Mouse (Mus musculus): ENCODE measurements at regions not wholly inside any gene's neighbourhood (a gene's known extent, or its start where the extent isn't known, plus 50 kb on each side); places are given as distances from the start of the nearest gene placed in this dataset.
"Not testable (repeated sequence)": the region's sequence is repeated elsewhere in the genome, so short reads cannot be mapped to it uniquely, and the experiment has no call there.

DNA sequence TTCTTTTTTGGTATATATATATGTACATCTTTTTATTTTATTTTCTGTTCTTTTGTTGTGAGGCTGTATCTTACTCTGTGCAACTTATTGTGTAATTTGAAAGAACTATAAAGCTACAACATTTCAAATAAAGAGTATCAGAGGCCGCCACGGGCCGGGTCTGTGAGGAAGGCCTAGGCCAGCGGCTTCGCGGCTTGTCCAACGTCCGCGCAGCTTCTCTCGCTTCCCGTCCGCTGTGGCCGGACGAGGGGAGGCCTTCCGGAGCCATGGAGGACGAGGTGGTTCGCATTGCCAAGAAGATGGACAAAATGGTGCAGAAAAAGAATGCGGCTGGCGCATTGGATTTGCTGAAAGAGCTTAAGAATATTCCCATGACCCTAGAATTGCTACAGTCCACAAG lies 167.4 kb downstream of the Kif21a start:
- H3K27me3 ChIP-seq; H3K4me3 ChIP-seq; H3K9me3 ChIP-seq; H3K9ac ChIP-seq; H3K4me2 ChIP-seq; H3K36me3 ChIP-seq; ATAC-seq (ENCODE audit: low read depth); H3K27ac ChIP-seq (replicated peaks); H3K4me1 ChIP-seq (replicated peaks): not testable (repeated sequence)
- WGBS = 94% methylated on average over 19 of the region's 19 CpGs

DNA sequence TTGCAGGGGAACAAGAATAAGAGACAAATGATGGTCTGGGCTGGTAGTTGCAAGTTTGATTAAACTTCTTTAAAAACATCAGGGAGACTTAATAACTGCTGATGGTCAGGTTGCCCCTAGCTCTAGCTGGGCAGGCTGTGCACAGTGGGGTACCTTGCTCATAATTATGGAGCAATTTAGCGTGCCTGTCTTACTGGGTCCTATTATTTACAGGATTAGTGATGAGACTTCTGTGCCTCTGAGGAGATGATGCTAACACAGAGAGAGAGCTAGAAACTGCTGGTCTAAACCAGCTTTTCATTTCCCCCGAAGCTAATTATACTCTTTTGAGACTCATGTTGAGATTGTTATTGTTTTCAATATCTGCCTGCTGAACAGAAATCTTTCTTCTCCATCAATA lies 180.3 kb downstream of the Kif21a start:
- H3K9me3 ChIP-seq = no peaks in the 10 kb centered on the region
- no peak overlapping the region for H3K9ac ChIP-seq
- H3K27me3 ChIP-seq = no peaks in the 10 kb centered on the region
- no peak overlapping the region for H3K4me2 ChIP-seq
- no peaks in the 10 kb centered on the region for H3K36me3 ChIP-seq
- H3K4me3 ChIP-seq = no peak overlapping the region
- no peaks in the 10 kb centered on the region for H3K4me1 ChIP-seq (replicated peaks)
- 48% methylated on average over 2 of the region's 2 CpGs for WGBS
- H3K27ac ChIP-seq (replicated peaks) = no peak overlapping the region
- 0 out of 2 replicates have a peak, but pooled peaks have one; percentile 78 for ATAC-seq (ENCODE audit: low read depth)

DNA sequence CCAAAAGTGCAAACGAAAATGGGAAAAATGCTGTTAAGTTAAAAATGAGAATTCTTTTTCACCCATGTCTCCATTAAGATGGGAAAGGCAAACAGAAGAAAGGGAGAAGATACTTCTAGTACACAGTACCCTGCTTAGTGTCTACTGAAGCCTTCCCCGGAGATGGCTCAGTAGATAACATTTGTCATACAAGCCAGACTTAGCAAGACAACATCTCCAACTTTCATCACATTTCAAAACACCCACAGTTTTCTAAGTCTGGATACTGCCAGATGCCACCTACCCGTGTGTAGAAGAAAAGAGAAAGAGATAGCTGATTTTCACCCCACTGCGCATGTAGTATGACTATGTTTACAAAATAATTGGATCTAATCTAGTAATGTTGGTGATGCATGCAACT lies 174.5 kb upstream of the Cpne8 start:
- WGBS = 91% methylated on average over 1 of the region's 4 CpGs
- H3K27me3 ChIP-seq; H3K27ac ChIP-seq (replicated peaks); H3K9me3 ChIP-seq; H3K36me3 ChIP-seq; H3K4me3 ChIP-seq; H3K4me2 ChIP-seq; H3K9ac ChIP-seq; ATAC-seq (ENCODE audit: low read depth); H3K4me1 ChIP-seq (replicated peaks): not testable (repeated sequence)

DNA sequence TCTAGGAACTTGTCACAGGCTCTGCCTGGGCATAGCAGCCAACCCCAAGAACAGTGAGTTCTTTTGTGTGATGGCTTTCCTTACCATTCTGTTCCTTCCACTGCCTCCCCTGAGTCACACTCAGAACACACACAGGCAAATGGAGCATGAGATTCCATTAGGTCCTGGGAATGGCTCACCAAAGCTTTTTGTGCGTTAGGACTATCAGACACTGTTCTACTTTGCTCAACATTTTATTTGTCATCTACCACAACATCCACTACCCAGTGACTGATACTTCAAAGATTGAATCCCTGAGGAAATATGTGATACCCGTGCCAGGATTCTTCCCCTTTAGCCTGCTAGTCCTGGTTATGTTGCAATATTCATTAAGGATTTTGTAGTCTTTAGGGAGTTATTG lies 172.8 kb upstream of the Cpne8 start:
- no peaks in the 10 kb centered on the region for H3K4me1 ChIP-seq (replicated peaks)
- no peak overlapping the region for H3K4me3 ChIP-seq
- H3K4me2 ChIP-seq = no peak overlapping the region
- H3K9me3 ChIP-seq = no peaks in the 10 kb centered on the region
- no peaks in the 10 kb centered on the region for H3K27me3 ChIP-seq
- H3K27ac ChIP-seq (replicated peaks) = no peak overlapping the region
- WGBS = 88% methylated on average over 2 of the region's 2 CpGs
- no peaks in the 10 kb centered on the region for H3K36me3 ChIP-seq
- H3K9ac ChIP-seq = no peak overlapping the region
- ATAC-seq (ENCODE audit: low read depth) = no peak

DNA sequence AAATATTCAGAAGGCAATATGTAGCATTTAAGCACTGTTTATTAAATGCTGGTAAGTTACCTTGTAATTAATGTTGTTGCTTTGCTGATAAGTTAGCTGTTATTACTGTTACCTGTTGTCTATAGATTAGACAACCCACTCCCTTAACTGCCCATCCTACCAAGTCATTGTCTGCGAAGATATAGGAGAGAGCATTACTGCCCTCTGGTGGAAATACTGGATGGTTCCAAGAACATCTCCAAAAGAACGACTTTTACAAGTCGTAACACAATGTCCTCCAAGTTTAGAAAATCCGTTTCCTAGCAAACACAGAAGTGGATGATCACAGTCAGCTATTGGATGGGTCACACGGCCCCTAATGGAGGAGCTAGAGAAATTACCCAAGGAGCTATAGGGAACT lies 162.2 kb upstream of the Cpne8 start:
- Histone ChIP-seq H3K9ac (no peak overlapping the region), H3K27me3 (no peaks in the 10 kb centered on the region), H3K4me3 (no peak overlapping the region), H3K4me1 (replicated peaks) (no peaks in the 10 kb centered on the region), H3K36me3 (no peaks in the 10 kb centered on the region), H3K27ac (replicated peaks) (no peak overlapping the region), H3K9me3 (no peaks in the 10 kb centered on the region), H3K4me2 (no peak overlapping the region)
- ATAC-seq (ENCODE audit: low read depth) = no peak
- WGBS = 22% methylated on average over 5 of the region's 5 CpGs

DNA sequence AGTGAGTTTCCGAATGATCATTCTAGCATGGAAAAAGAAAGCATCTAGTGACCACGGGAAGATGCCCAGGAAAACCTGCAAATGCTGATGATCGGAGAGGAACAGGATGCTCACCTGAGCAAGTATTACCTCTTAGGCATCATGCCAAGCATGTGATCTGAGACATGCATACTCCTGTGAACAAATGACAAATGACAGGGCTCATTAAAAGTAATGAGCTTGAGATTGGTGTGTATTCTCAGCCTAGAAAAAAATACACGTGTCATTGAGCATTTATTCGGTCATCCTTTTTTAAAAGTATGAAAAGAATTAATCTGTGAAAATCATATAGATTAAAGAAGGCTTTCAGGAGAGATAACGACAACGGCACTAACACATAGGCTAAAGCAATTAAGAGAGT lies 156.4 kb upstream of the Cpne8 start:
- no peaks in the 10 kb centered on the region for H3K27me3 ChIP-seq
- H3K9me3 ChIP-seq = no peaks in the 10 kb centered on the region
- WGBS = 77% methylated on average over 7 of the region's 7 CpGs
- ATAC-seq (ENCODE audit: low read depth) = no peak
- H3K27ac ChIP-seq (replicated peaks) = no peak overlapping the region
- no peak overlapping the region for H3K4me3 ChIP-seq
- H3K36me3 ChIP-seq = no peaks in the 10 kb centered on the region
- H3K4me2 ChIP-seq = no peak overlapping the region
- no peaks in the 10 kb centered on the region for H3K4me1 ChIP-seq (replicated peaks)
- H3K9ac ChIP-seq = no peak overlapping the region

DNA sequence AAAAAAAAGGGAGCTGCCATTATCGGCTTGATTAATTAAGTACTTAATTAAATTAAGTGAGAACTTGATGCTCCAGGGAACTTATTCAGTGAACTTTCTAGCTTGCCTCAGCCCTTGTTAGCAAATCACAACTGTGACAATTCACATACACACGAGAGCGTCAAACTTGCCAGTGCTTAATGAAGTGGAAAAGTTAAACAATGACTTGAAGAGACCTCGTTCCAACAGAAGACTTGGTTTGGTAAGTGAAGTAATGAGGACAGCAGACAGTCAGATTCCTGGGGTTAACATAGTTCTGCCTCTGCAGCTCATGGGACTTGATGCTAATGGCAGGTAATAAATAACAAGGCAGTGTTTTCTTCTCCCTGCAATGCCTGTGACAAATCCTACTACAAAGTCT lies 148.6 kb upstream of the Cpne8 start:
- H3K4me1 ChIP-seq (replicated peaks) = peaks cover 7% of the 10 kb centered on the region; the same call in 1 of the 2 replicates
- H3K4me3 ChIP-seq = no peak overlapping the region
- peak; percentile 76 for ATAC-seq (ENCODE audit: low read depth)
- no peak overlapping the region for H3K27ac ChIP-seq (replicated peaks)
- no peaks in the 10 kb centered on the region for H3K36me3 ChIP-seq
- no peak overlapping the region for H3K9ac ChIP-seq
- H3K4me2 ChIP-seq = no peak overlapping the region
- no peaks in the 10 kb centered on the region for H3K27me3 ChIP-seq
- no peaks in the 10 kb centered on the region for H3K9me3 ChIP-seq
- 8% methylated on average over 4 of the region's 4 CpGs for WGBS

DNA sequence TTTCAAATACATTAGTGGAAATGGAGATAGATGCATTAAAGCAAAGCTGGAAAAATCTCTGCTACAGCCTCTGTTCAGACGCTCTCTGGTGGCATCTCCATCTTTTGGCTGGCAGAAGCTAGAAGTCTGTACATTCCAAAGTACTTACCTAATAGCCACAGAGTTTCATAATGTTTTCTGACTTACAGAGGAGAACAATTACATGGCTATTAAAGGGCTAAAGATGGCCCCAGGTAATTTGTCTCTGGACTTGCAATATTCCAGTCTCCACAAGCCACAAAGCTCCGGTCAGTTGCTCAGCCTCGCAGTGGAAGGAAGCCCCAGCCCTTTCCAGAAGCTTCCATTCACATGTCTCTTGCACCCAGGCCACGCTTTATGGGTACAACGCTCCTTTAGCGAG lies 143.1 kb upstream of the Cpne8 start:
- H3K36me3 ChIP-seq = no peaks in the 10 kb centered on the region
- H3K4me1 ChIP-seq (replicated peaks) = peaks cover 16% of the 10 kb centered on the region
- no peak for ATAC-seq (ENCODE audit: low read depth)
- H3K4me2 ChIP-seq = no peak overlapping the region
- H3K9ac ChIP-seq = no peak overlapping the region
- H3K27ac ChIP-seq (replicated peaks) = no peak overlapping the region
- H3K4me3 ChIP-seq = no peak overlapping the region
- H3K27me3 ChIP-seq = no peaks in the 10 kb centered on the region
- 89% methylated on average over 6 of the region's 6 CpGs for WGBS
- no peaks in the 10 kb centered on the region for H3K9me3 ChIP-seq

DNA sequence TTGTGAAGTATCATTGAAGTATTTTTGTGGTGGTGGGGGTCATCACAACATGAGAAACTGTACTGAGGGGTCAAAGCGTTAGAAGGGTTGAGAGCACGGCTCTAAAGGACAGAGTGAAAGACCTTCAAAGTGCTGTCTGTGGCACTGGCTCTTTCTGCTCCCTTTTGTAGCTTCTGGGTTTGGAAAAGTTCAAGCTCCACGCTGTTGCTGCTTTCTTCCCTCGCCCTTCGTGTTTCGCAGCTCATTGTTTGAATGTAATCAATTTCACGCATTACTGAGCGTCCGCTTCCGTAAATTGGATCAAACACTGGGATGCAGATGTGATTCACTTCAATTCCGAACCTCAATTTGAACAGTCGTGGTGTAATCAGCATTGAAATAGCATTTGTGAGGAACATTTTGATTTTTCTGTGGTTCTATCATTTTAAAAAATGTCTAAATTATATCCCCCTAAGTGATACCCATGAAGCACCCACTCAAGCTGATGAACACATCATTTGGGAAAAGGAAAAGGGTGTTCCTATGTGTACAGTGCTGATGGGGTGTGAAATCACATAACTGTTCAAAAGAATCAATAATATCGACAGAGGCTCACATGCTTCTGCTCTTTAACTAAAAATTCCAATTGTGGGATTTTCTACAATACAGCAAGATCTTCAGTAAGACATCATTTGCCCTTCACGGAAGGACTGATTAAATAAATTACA lies 140.9 kb upstream of the Cpne8 start:
- no peaks in the 10 kb centered on the region for H3K36me3 ChIP-seq
- H3K4me1 ChIP-seq (replicated peaks) = peaks cover 16% of the 10 kb centered on the region
- no peak for ATAC-seq (ENCODE audit: low read depth)
- WGBS = 15% methylated on average over 14 of the region's 14 CpGs
- no peak overlapping the region for H3K9ac ChIP-seq
- H3K4me2 ChIP-seq = peak overlapping the region; percentile 27
- H3K9me3 ChIP-seq = no peaks in the 10 kb centered on the region
- no peak overlapping the region for H3K4me3 ChIP-seq
- 0 out of 2 replicates have a peak overlapping the region, but pooled peaks have one; percentile 5 for H3K27ac ChIP-seq (replicated peaks)
- H3K27me3 ChIP-seq = no peaks in the 10 kb centered on the region

DNA sequence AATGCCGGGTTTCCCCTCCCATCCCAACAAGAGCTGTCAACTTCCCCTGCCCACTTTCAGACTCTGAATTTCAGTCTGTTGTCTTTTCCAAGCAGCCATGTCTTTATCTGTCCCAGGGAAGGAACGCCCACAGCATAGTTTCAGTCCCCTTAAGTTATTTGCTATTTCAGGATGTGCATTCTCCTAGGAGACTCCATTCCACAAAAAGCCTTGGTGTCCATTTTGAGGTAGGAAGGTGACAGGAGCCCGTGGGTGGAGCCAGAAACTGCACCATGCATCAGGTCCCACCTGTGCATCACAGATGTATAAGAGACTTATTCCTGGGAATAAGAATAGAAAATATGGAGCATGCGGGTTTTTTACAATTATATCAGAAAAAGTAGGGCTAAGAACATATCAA lies 138.9 kb upstream of the Cpne8 start:
- no peaks in the 10 kb centered on the region for H3K9me3 ChIP-seq
- H3K4me3 ChIP-seq = no peak overlapping the region
- no peak overlapping the region for H3K9ac ChIP-seq
- WGBS = 88% methylated on average over 4 of the region's 4 CpGs
- H3K27ac ChIP-seq (replicated peaks) = no peak overlapping the region
- peaks cover 16% of the 10 kb centered on the region for H3K4me1 ChIP-seq (replicated peaks)
- no peak overlapping the region for H3K4me2 ChIP-seq
- no peaks in the 10 kb centered on the region for H3K27me3 ChIP-seq
- ATAC-seq (ENCODE audit: low read depth) = no peak
- no peaks in the 10 kb centered on the region for H3K36me3 ChIP-seq

DNA sequence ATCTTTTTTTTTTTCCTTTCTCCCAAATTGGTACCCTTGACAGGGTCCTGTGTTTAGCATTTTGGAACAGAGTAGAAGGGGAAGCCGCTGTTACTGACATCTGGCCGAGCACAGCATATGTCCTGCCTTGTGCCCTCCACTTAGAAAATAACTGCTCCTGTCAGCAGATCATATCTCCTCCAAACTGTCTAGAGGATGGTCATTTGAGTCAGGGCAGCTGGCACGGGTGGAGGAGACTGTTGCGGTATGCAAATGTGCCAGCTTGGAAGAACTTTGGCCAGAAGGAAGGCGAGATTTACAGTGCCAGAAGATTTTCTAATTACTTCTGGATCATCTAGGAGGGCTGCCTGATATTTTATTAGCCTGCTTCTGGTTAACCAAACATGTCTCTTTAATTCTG lies 134.7 kb upstream of the Cpne8 start:
- Histone ChIP-seq H3K4me2 (no peak overlapping the region), H3K36me3 (no peaks in the 10 kb centered on the region), H3K4me1 (replicated peaks) (peaks cover under 1% of the 10 kb centered on the region; the same call in 1 of the 2 replicates), H3K9me3 (no peaks in the 10 kb centered on the region), H3K9ac (no peak overlapping the region), H3K4me3 (no peak overlapping the region), H3K27me3 (no peaks in the 10 kb centered on the region), H3K27ac (replicated peaks) (no peak overlapping the region)
- no peak for ATAC-seq (ENCODE audit: low read depth)
- 64% methylated on average over 5 of the region's 5 CpGs for WGBS

DNA sequence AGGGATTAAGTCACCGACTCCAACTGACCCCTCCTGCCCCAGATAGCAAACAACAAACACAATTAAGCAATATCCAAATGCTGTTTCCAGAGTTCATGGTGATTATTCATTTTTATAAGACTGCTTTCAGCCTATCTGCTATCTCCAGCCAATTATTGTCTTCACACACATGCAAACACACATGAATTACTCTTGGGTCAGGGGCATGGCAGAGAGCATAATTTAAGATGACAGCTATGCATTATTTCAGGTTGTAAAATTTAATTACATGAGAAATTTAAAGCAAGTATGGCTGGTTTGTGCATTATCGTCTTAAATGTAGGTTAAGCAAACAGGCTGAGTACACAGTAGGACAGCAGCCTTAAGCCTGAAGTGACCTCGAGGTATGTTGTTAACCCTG lies 131.1 kb upstream of the Cpne8 start:
- no peaks in the 10 kb centered on the region; the same call in 1 of the 2 replicates for H3K4me1 ChIP-seq (replicated peaks)
- no peaks in the 10 kb centered on the region for H3K36me3 ChIP-seq
- no peaks in the 10 kb centered on the region for H3K9me3 ChIP-seq
- H3K27ac ChIP-seq (replicated peaks) = no peak overlapping the region
- no peak overlapping the region for H3K4me3 ChIP-seq
- no peaks in the 10 kb centered on the region for H3K27me3 ChIP-seq
- H3K4me2 ChIP-seq = no peak overlapping the region
- H3K9ac ChIP-seq = no peak overlapping the region
- ATAC-seq (ENCODE audit: low read depth) = no peak
- WGBS = 62% methylated on average over 3 of the region's 3 CpGs

DNA sequence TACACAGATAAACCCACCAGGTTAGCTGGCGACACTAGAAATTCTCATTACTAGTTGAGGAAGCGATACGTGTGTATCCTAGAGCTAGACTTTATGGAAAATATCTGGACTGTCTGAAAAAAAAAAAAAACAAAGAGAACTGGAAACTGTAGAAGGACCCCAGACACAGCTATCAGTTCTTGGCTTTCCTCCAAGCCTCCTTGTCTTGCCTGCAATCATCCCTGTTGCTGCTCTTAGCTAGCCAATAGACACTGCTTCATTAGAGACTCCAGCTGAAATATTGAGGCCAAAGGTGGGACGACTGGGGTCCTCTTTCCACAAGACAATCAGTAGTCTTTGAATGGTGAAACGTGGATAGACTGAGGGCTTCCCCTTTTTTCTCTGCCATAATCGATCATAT lies 129.0 kb upstream of the Cpne8 start:
- Histone ChIP-seq H3K4me3 (no peak overlapping the region), H3K27ac (replicated peaks) (no peak overlapping the region), H3K9ac (no peak overlapping the region), H3K4me1 (replicated peaks) (no peaks in the 10 kb centered on the region; the same call in 1 of the 2 replicates), H3K4me2 (no peak overlapping the region), H3K27me3 (no peaks in the 10 kb centered on the region), H3K9me3 (no peaks in the 10 kb centered on the region), H3K36me3 (no peaks in the 10 kb centered on the region)
- WGBS = 73% methylated on average over 6 of the region's 6 CpGs
- no peak for ATAC-seq (ENCODE audit: low read depth)

All from neural tube, embryonic 13.5 days (tissue).